Mouse (Mus musculus) limb, embryonic 15.5 days (tissue): ENCODE results near the gene Tgfb1. TPM values are rescaled to one million over a fixed set of nuclear protein-coding genes. Genes with fewer than 3 reads are reported as not detected.

ENCODE experiments used
- ATAC-seq: fragments of 200-750 bp; cut with Nextera tagmentation; 2 replicates; pipeline ENCODE4 v1.8.0; 2017; ENCODE audit warnings: low read depth, moderate TSS enrichment; ENCODE audit not compliant: insufficient number of reproducible peaks, low FRiP score, low TSS enrichment
- H3K27ac ChIP-seq: fragments of 300-500 bp; sonication (generic); 2 replicates; pipeline ENCODE4 v1.5.1; 2015; ENCODE audit warnings: moderate library complexity, mild to moderate bottlenecking, inconsistent platforms
- H3K27me3 ChIP-seq: fragments of 300-500 bp; sonication (generic); 2 replicates; pipeline ENCODE4 v1.6.1; 2015; ENCODE audit warnings: inconsistent platforms
- H3K36me3 ChIP-seq: fragments of 300-500 bp; sonication (generic); 2 replicates; pipeline ENCODE4 v1.6.1; 2015; ENCODE audit warnings: inconsistent platforms
- H3K4me1 ChIP-seq: fragments of 300-500 bp; sonication (generic); 2 replicates; pipeline ENCODE4 v1.6.1; 2015; ENCODE audit warnings: inconsistent platforms
- H3K4me2 ChIP-seq: fragments of 300-500 bp; sonication (generic); 2 replicates; pipeline ENCODE4 v1.6.1; 2015; ENCODE audit warnings: mild to moderate bottlenecking, inconsistent platforms
- H3K4me3 ChIP-seq: fragments of 300-500 bp; sonication (generic); 2 replicates; pipeline ENCODE4 v1.5.1; 2015; ENCODE audit warnings: mild to moderate bottlenecking, inconsistent platforms
- H3K9ac ChIP-seq: fragments of 300-500 bp; sonication (generic); 2 replicates; pipeline ENCODE4 v1.6.1; 2015; ENCODE audit warnings: inconsistent platforms
- H3K9me3 ChIP-seq: fragments of 300-500 bp; sonication (generic); 2 replicates; pipeline ENCODE4 v1.6.1; 2016; ENCODE audit warnings: inconsistent platforms
- WGBS: fragments of 180-500 bp; shearing (Covaris S2); methylation state at CpG from one replicate; pipeline ENCODE4 v1.1.7; 2015; 5-methylcytosine and 5-hydroxymethylcytosine counted together
- polyA plus RNA-seq: library from polyadenylated mRNA; unstranded; fragments of >200 nt; fragmentation: Nextera tagmentation; extraction: Ambion mirVana; gene quantifications from 2 replicates; pipeline ENCODE4 v1.2.1, GENCODE M21; 2015

The Tgfb1 gene
- polyA plus RNA-seq, 1 experiment from 2014 or later: 3.8 TPM

- no peak for ATAC-seq
- H3K27ac ChIP-seq: no peak overlapping the region
- WGBS: 41% methylated on average over 10 of the region's 10 CpGs
- peak overlapping the region; percentile 74 for H3K4me2 ChIP-seq
- peak overlapping the region; percentile 68 for H3K9ac ChIP-seq
- peaks cover 21% of the 10 kb centered on the region for H3K4me1 ChIP-seq
- H3K9me3 ChIP-seq: no peaks in the 10 kb centered on the region
- H3K4me3 ChIP-seq: peak overlapping the region; percentile 78
- no peaks in the 10 kb centered on the region for H3K27me3 ChIP-seq
- peaks cover 13% of the 10 kb centered on the region for H3K36me3 ChIP-seq
Measured at GRCm38 (mm10) chr7:25657785-25658184, 29.0 kb upstream of the Tgfb1 start.

DNA sequence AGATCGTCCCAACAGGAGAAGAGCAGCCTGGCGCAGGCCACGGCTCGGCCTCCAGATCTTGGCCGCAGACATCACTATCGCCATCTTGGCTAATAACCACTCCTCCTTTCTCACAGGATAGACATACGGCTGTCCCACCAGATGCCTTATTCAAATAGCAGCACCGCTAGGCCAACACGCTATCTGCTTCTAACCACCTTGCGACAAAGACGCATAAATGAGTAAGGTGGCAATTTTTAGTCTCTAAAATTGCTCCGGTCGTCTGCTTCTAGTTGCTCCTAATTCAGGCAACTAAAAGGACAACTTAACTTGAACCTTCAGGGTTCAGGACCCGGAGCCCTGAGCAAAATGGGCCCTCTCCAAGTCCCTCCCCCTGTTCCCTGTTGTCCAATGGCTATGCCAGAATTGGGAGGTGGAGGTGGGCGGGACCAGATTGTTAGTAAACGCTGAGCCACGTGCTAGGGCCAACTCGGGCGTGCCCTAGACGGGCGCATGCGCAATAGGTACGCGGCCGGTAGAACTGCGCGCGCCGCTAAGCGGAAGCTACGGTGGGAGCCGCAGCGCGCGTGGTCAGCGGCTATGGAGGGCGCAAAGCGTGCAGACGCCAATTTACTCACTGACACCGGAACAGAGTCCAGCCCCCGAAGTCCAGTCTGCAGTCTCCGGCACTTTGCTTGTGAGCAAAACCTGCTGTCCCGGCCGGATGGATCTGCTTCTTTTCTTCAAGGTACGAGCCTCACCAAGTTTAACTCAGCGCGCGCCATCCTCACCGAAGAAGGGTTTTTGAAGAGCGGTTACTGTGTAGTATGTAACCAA, 27.9 kb upstream of the Tgfb1 start, which contains the start of the genes Bckdha and Exosc5:
TSS of gene Bckdha (minus strand) at position 325 of the 816 bp plus-strand sequence.
TSS of gene Exosc5 (plus strand) at position 508 of the 816 bp plus-strand sequence.
- Histone ChIP-seq H3K9me3 (no peaks in the 10 kb centered on the region), H3K4me3 (peak within 1 kb of the TSS; percentile 78), H3K27me3 (no peaks in the 10 kb centered on the region), H3K4me1 (peaks cover 21% of the 10 kb centered on the region), H3K9ac (peak within 1 kb of the TSS; percentile 68), H3K4me2 (peak within 1 kb of the TSS; percentile 74), H3K27ac (peak within 1 kb of the TSS; percentile 82), H3K36me3 (peaks cover 18% of the 10 kb centered on the region)
- under 1% methylated on average over 50 of the region's 50 CpGs for whole genome bisulfite sequencing
- peak; percentile 99 for ATAC-seq

- Histone ChIP-seq H3K4me1 (0 out of 2 replicates have a peak, but pooled peaks cover 3% of the 10 kb centered on the region), H3K36me3 (peaks cover 63% of the 10 kb centered on the region), H3K4me3 (no peak overlapping the region), H3K4me2 (no peak overlapping the region), H3K27ac (no peak overlapping the region), H3K27me3 (no peaks in the 10 kb centered on the region), H3K9me3 (no peaks in the 10 kb centered on the region), H3K9ac (no peak overlapping the region)
- ATAC-seq: no peak
- 94% methylated on average over 8 of the region's 8 CpGs for WGBS
Measured at GRCm38 (mm10) chr7:25666381-25666780, 20.4 kb upstream of the Tgfb1 start.

GRCm38 (mm10) chr7:25669158-25669557, 17.6 kb upstream of the Tgfb1 start:
- no peak overlapping the region for H3K9ac ChIP-seq
- H3K4me1 ChIP-seq: 0 out of 2 replicates have a peak, but pooled peaks cover 3% of the 10 kb centered on the region
- peaks cover 12% of the 10 kb centered on the region for H3K27me3 ChIP-seq
- H3K4me3 ChIP-seq: no peak overlapping the region
- H3K9me3 ChIP-seq: no peaks in the 10 kb centered on the region
- H3K4me2 ChIP-seq: no peak overlapping the region
- peaks cover 48% of the 10 kb centered on the region for H3K36me3 ChIP-seq
- WGBS: 92% methylated on average over 10 of the region's 10 CpGs
- ATAC-seq: no peak
- H3K27ac ChIP-seq: no peak overlapping the region

DNA sequence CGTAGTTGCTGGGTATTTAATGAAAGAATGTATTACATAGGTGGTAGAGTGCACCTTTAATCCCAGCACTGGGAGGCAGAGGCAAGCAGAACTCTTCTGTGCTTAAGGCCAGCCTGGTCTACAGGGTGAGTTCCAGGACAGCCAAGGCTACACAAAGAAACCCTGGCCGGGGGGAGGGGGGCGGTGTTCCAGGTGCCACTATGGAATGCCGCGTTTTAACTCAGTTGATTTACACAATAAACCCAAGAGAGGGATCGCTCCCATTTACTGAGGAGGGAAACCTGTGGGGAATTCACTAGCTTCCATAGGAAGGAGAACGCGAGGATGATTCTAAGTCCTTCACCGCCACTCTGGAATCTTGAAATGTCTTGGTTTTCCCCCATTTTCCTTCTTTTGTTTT, 17.2 kb upstream of the Tgfb1 start:
- H3K4me1 ChIP-seq: peaks cover 7% of the 10 kb centered on the region
- H3K4me2 ChIP-seq: no peak overlapping the region
- 75% methylated on average over 9 of the region's 9 CpGs for WGBS
- peaks cover 17% of the 10 kb centered on the region for H3K27me3 ChIP-seq
- no peak overlapping the region for H3K9ac ChIP-seq
- peaks cover 44% of the 10 kb centered on the region for H3K36me3 ChIP-seq
- ATAC-seq: no peak
- no peak overlapping the region for H3K27ac ChIP-seq
- no peak overlapping the region for H3K4me3 ChIP-seq
- H3K9me3 ChIP-seq: no peaks in the 10 kb centered on the region

- no peak overlapping the region for H3K27ac ChIP-seq
- ATAC-seq: no peak
- peaks cover 22% of the 10 kb centered on the region for H3K27me3 ChIP-seq
- H3K4me1 ChIP-seq: peaks cover 12% of the 10 kb centered on the region
- H3K9me3 ChIP-seq: no peaks in the 10 kb centered on the region
- H3K4me2 ChIP-seq: no peak overlapping the region
- no peak overlapping the region for H3K4me3 ChIP-seq
- H3K36me3 ChIP-seq: peaks cover 39% of the 10 kb centered on the region
- 91% methylated on average over 4 of the region's 4 CpGs for WGBS
- no peak overlapping the region for H3K9ac ChIP-seq
Measured at GRCm38 (mm10) chr7:25670096-25670495, 16.7 kb upstream of the Tgfb1 start.

DNA sequence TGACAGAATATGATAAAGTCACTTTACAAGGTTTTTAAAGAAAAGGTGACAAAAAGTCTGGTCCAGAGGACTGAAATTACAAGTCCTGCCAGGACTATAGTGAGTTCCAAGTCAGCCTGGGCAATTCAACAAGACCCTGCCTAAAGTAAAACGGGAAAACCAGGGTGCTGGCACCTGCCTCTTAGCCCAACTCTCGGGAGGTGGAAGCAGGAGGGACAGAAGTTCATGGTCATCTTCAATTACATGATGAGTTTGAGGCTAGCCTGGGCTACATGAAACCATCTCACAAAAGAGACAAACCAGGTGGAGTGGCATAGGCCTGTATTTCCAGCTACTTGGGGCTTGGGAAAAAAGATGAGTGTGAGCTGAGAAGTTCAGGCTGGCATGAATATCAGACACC, 15.1 kb upstream of the Tgfb1 start:
- Histone ChIP-seq H3K4me2 (no peak overlapping the region), H3K36me3 (peaks cover 24% of the 10 kb centered on the region), H3K27me3 (peaks cover 28% of the 10 kb centered on the region), H3K9me3 (no peaks in the 10 kb centered on the region), H3K9ac (no peak overlapping the region), H3K4me1 (peaks cover 23% of the 10 kb centered on the region), H3K4me3 (no peak overlapping the region), H3K27ac (no peak overlapping the region)
- 51% methylated on average over 2 of the region's 2 CpGs for WGBS
- no peak for ATAC-seq

DNA sequence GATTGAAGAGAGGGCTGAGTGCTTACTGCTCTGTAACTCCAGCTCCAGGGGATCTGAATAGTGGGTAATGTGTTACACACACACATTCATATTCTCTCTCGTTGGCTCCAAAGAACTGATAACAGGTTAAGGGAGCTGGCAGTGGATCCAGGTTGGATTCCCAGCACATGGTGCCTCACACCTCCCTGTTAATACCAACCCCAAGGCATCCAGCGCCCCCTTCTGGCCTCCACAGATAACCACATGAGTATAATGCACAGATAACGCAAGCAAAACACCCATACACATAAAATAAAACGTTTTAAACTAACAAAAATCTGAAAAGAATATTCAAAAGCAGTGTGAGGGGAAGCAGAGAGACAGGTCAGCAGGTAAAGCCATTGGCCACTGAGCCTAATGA, 14.4 kb upstream of the Tgfb1 start:
- Histone ChIP-seq H3K4me3 (no peak overlapping the region), H3K4me2 (no peak overlapping the region), H3K27me3 (peaks cover 28% of the 10 kb centered on the region), H3K9ac (no peak overlapping the region), H3K27ac (no peak overlapping the region), H3K9me3 (no peaks in the 10 kb centered on the region), H3K36me3 (peaks cover 17% of the 10 kb centered on the region), H3K4me1 (peaks cover 26% of the 10 kb centered on the region)
- ATAC-seq: no peak
- 50% methylated on average over 4 of the region's 4 CpGs for WGBS

GRCm38 (mm10) chr7:25674297-25674696, 12.5 kb upstream of the Tgfb1 start:
- ATAC-seq: no peak
- H3K27ac ChIP-seq: no peak overlapping the region
- H3K4me2 ChIP-seq: peak overlapping the region; percentile 62
- 19% methylated on average over 9 of the region's 9 CpGs for WGBS
- no peaks in the 10 kb centered on the region for H3K9me3 ChIP-seq
- peak overlapping the region; percentile 37 for H3K4me3 ChIP-seq
- no peak overlapping the region for H3K9ac ChIP-seq
- peaks cover 28% of the 10 kb centered on the region for H3K27me3 ChIP-seq
- no peaks in the 10 kb centered on the region for H3K36me3 ChIP-seq
- H3K4me1 ChIP-seq: peaks cover 26% of the 10 kb centered on the region

DNA sequence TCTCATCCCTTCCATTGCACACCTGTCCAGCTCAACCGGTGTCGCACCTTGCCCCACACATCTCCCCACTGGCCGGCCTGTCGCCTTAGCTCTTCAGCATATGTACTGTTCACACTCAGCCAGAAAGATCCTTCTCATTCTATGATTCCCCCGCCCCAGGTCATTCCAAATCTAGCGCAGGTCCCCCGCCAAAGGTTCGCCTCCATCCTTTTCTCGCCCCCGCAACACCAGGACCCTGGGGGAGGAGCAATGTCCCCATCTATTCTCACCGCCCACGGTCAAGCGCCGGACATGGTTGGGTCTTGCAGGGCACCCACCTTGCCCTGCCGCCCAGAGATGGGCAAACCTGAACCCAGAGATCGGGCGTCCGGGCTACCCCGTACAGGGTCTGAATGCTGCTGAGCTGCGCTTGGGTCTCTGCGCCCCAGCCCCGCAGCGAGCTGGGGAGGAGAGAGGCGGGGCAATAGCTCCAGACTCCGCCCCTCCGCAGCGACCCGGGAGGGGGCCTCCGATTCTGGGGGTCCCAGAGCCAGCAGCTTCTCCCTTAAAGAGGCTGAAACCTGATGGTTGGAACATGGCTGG, 12.0 kb upstream of the Tgfb1 start, which contains the start of gene Tmem91:
TSS of gene Tmem91 (minus strand) at position 448 of the 582 bp plus-strand sequence.
- H3K9ac ChIP-seq: no peak within 1 kb of the TSS
- no peak within 1 kb of the TSS for H3K27ac ChIP-seq
- H3K27me3 ChIP-seq: peaks cover 28% of the 10 kb centered on the region
- peaks cover 26% of the 10 kb centered on the region for H3K4me1 ChIP-seq
- H3K4me3 ChIP-seq: peak within 1 kb of the TSS; percentile 37
- no peaks in the 10 kb centered on the region for H3K9me3 ChIP-seq
- WGBS: 1% methylated on average over 29 of the region's 29 CpGs
- peak within 1 kb of the TSS; percentile 62 for H3K4me2 ChIP-seq
- ATAC-seq: no peak
- no peaks in the 10 kb centered on the region for H3K36me3 ChIP-seq

DNA sequence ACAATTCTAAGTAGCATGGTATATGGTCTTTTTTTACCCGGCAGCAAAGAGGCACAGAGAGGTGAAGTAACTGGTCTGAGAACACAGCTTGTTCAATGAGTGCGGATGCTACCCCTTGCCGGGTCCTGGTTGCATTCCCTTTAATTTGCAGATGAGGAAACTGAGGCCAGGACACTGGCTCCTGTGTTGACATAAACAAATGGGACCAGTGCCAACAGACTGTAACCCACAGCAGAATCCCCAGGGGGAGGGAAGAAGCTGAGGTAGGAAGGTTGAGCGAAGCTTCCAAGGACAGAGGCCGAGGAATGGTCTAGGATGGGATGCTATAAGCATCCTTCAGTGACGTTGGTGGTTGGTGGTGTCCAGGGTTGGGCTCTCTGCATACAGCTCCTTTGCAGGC, 11.4 kb upstream of the Tgfb1 start:
- H3K4me1 ChIP-seq: peaks cover 31% of the 10 kb centered on the region
- H3K4me2 ChIP-seq: peak overlapping the region; percentile 62; the same call in 1 of the 2 replicates
- WGBS: 41% methylated on average over 6 of the region's 6 CpGs
- no peak overlapping the region for H3K4me3 ChIP-seq
- no peak for ATAC-seq
- H3K36me3 ChIP-seq: no peaks in the 10 kb centered on the region
- no peak overlapping the region for H3K9ac ChIP-seq
- H3K27ac ChIP-seq: no peak overlapping the region
- H3K27me3 ChIP-seq: peaks cover 28% of the 10 kb centered on the region
- no peaks in the 10 kb centered on the region for H3K9me3 ChIP-seq
